Mouse (Mus musculus) heart, embryonic 13.5 days (tissue): ENCODE measurements around the gene Cuedc2. TPM values are rescaled to one million over a fixed set of nuclear protein-coding genes. Genes with fewer than 3 reads are reported as not detected.
A peak's percentile ranks its signal among the peaks of the same experiment; 100 is the strongest.

Source experiments
- ATAC-seq: fragments of 200-750 bp; cut with Nextera tagmentation; 2 replicates; pipeline ENCODE4 v1.8.0; 2017; ENCODE audit warnings: moderate TSS enrichment; ENCODE audit not compliant: insufficient number of reproducible peaks, low FRiP score, low TSS enrichment; ENCODE audit errors: extremely low read depth
- H3K27ac ChIP-seq: fragments of 300-500 bp; sonication (generic); replicated peaks from 2 replicates; pipeline ENCODE4 v1.5.1; 2015; ENCODE audit warnings: moderate library complexity, mild to moderate bottlenecking, inconsistent platforms
- H3K27me3 ChIP-seq: fragments of 300-500 bp; sonication (generic); replicated peaks from 2 replicates; pipeline ENCODE4 v1.6.1; 2015; ENCODE audit warnings: mild to moderate bottlenecking, inconsistent platforms
- H3K36me3 ChIP-seq: fragments of 300-500 bp; sonication (generic); 2 replicates; pipeline ENCODE4 v1.6.1; 2015; ENCODE audit warnings: mild to moderate bottlenecking, inconsistent platforms
- H3K4me1 ChIP-seq: fragments of 300-500 bp; sonication (generic); 2 replicates; pipeline ENCODE4 v1.6.1; 2015; ENCODE audit warnings: inconsistent platforms
- H3K4me2 ChIP-seq: fragments of 300-500 bp; sonication (generic); 2 replicates; pipeline ENCODE4 v1.6.1; 2015; ENCODE audit warnings: inconsistent platforms, mild to moderate bottlenecking, moderate library complexity
- H3K4me3 ChIP-seq: fragments of 300-500 bp; sonication (generic); 2 replicates; pipeline ENCODE4 v1.5.1; 2015; ENCODE audit warnings: moderate library complexity, mild to moderate bottlenecking, inconsistent platforms
- H3K9ac ChIP-seq: fragments of 300-500 bp; sonication (generic); 2 replicates; pipeline ENCODE4 v1.6.1; 2015; ENCODE audit warnings: inconsistent platforms, mild to moderate bottlenecking, moderate library complexity
- H3K9me3 ChIP-seq: fragments of 300-500 bp; sonication (generic); 2 replicates; pipeline ENCODE4 v1.6.1; 2016; ENCODE audit warnings: inconsistent platforms
- WGBS: fragments of 180-500 bp; shearing (Covaris S2); methylation state at CpG from one replicate; pipeline ENCODE4 v1.1.7; 2015; ENCODE audit warnings: mixed read lengths; 5-methylcytosine and 5-hydroxymethylcytosine counted together
- polyA plus RNA-seq: library from polyadenylated mRNA; unstranded; fragments of >200 nt; fragmentation: Nextera tagmentation; extraction: Ambion mirVana; gene quantifications from 2 replicates; pipeline ENCODE4 v1.2.1, GENCODE M21; 2015

Cuedc2 gene
- polyA plus RNA-seq, 1 experiment from 2014 or later: 114 TPM

DNA sequence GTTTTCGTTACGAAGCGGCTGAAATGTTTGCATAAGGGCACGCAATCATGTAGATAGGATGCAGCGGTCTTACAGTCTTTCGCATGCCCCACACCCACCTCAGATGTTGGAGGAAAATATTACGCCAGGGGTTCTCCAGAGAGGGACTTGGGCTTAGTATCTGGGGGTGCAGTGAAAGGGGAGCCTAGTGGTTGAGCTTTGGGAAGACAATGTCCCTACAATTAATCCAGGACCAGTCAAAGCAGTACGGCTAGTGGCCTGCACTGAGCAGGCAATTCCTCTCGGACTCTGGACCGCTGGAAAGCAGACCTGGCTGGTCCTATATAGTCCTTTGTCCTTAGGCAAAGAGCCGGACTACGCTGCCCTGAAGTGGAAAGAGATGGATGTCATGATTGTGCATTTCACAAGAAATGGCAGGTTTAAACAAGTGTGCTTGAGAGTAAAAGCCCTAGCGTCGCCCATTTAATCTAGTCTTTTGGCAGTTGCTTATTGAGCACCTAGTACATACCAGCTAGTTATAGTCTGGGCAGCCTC lies 10.9 kb downstream of the Cuedc2 start:
- Histone ChIP-seq H3K27me3 (peaks cover 50% of the 10 kb centered on the region), H3K4me3 (peak overlapping the region; percentile 79), H3K36me3 (peaks cover 25% of the 10 kb centered on the region), H3K4me2 (peak overlapping the region; percentile 98), H3K9me3 (no peaks in the 10 kb centered on the region), H3K4me1 (peaks cover 28% of the 10 kb centered on the region), H3K27ac (peak overlapping the region; percentile 84; the same call in 1 of the 2 replicates), H3K9ac (peak overlapping the region; percentile 84)
- no peak for ATAC-seq
- WGBS: 22% methylated on average over 14 of the region's 14 CpGs

GRCm38 (mm10) chr19:46326756-46327305 lies 11.7 kb downstream of the Cuedc2 start, which contains the start of gene Psd:
TSS of gene Psd (minus strand) at chr19:46327156.
- H3K27me3 ChIP-seq: peaks cover 57% of the 10 kb centered on the region

GRCm38 (mm10) chr19:46326019-46326755 lies 12.3 kb downstream of the Cuedc2 start:
- Histone ChIP-seq H3K27me3 (peaks cover 64% of the 10 kb centered on the region), H3K36me3 (peaks cover 11% of the 10 kb centered on the region), H3K4me2 (peak overlapping the region; percentile 98), H3K9me3 (no peaks in the 10 kb centered on the region), H3K4me3 (peak overlapping the region; percentile 79), H3K9ac (no peak overlapping the region), H3K4me1 (peaks cover 31% of the 10 kb centered on the region), H3K27ac (no peak overlapping the region)
- WGBS: 7% methylated on average over 27 of the region's 29 CpGs
- ATAC-seq: no peak

More at GRCm38 (mm10) chr19:46326756-46327305, 11.7 kb downstream of the Cuedc2 start, which contains the start of gene Psd:
- Histone ChIP-seq H3K4me3 (peak within 1 kb of the TSS; percentile 79), H3K9ac (peak within 1 kb of the TSS; percentile 84), H3K36me3 (peaks cover 18% of the 10 kb centered on the region), H3K9me3 (no peaks in the 10 kb centered on the region), H3K4me2 (peak within 1 kb of the TSS; percentile 98), H3K4me1 (peaks cover 28% of the 10 kb centered on the region), H3K27ac (peak within 1 kb of the TSS; percentile 84)
- ATAC-seq: no peak
- WGBS: under 1% methylated on average over 35 of the region's 35 CpGs

DNA sequence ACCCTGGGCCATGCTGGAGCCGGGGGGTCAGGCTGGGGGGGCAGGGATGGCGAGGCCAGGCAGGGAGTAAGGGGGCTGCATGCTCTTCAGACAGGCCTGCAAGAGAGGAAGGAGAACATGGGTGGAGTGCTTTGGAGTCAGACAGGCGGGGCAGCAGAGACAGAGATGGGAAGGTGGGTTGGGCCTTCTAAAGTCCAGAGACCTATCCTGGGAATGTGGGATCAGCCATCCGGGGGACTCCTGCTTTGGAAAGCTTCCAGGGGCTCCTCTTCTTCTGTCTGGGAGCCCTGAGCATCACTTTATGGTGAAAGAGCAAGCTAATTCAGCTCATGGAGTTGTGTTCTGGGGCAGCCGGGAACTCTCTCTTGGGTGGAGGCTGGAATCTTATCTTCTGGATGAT lies 13.6 kb downstream of the Cuedc2 start:
- WGBS: 51% methylated on average over 5 of the region's 5 CpGs
- Histone ChIP-seq H3K27me3 (peaks cover 77% of the 10 kb centered on the region), H3K4me1 (peaks cover 29% of the 10 kb centered on the region), H3K36me3 (no peaks in the 10 kb centered on the region), H3K9me3 (no peaks in the 10 kb centered on the region), H3K9ac (no peak overlapping the region), H3K4me3 (no peak overlapping the region), H3K4me2 (no peak overlapping the region), H3K27ac (no peak overlapping the region)
- no peak for ATAC-seq

- Histone ChIP-seq H3K9me3 (no peaks in the 10 kb centered on the region), H3K4me3 (no peak overlapping the region), H3K4me1 (peaks cover 24% of the 10 kb centered on the region), H3K9ac (no peak overlapping the region), H3K27ac (no peak overlapping the region), H3K4me2 (no peak overlapping the region), H3K27me3 (peaks cover 82% of the 10 kb centered on the region), H3K36me3 (no peaks in the 10 kb centered on the region)
- no peak for ATAC-seq
- WGBS: 54% methylated on average over 11 of the region's 11 CpGs
These were observed 14.1 kb downstream of the Cuedc2 start for GRCm38 (mm10) chr19:46324366-46324765.

- H3K4me2 ChIP-seq: no peak overlapping the region
- no peaks in the 10 kb centered on the region for H3K36me3 ChIP-seq
- H3K27ac ChIP-seq: no peak overlapping the region
- H3K9ac ChIP-seq: no peak overlapping the region
- no peak overlapping the region for H3K4me3 ChIP-seq
- no peaks in the 10 kb centered on the region for H3K9me3 ChIP-seq
- H3K4me1 ChIP-seq: peaks cover 24% of the 10 kb centered on the region
- H3K27me3 ChIP-seq: peaks cover 89% of the 10 kb centered on the region
- ATAC-seq: no peak
- 56% methylated on average over 5 of the region's 5 CpGs for WGBS
These were observed 14.8 kb downstream of the Cuedc2 start for GRCm38 (mm10) chr19:46323716-46324115.

- Histone ChIP-seq H3K4me2 (no peak overlapping the region), H3K36me3 (no peaks in the 10 kb centered on the region), H3K4me3 (no peak overlapping the region), H3K27me3 (peaks cover 95% of the 10 kb centered on the region), H3K9me3 (no peaks in the 10 kb centered on the region), H3K4me1 (peaks cover 31% of the 10 kb centered on the region), H3K27ac (no peak overlapping the region), H3K9ac (no peak overlapping the region)
- WGBS: 65% methylated on average over 13 of the region's 13 CpGs
- no peak for ATAC-seq
These were observed 15.4 kb downstream of the Cuedc2 start for GRCm38 (mm10) chr19:46322996-46323572.

DNA sequence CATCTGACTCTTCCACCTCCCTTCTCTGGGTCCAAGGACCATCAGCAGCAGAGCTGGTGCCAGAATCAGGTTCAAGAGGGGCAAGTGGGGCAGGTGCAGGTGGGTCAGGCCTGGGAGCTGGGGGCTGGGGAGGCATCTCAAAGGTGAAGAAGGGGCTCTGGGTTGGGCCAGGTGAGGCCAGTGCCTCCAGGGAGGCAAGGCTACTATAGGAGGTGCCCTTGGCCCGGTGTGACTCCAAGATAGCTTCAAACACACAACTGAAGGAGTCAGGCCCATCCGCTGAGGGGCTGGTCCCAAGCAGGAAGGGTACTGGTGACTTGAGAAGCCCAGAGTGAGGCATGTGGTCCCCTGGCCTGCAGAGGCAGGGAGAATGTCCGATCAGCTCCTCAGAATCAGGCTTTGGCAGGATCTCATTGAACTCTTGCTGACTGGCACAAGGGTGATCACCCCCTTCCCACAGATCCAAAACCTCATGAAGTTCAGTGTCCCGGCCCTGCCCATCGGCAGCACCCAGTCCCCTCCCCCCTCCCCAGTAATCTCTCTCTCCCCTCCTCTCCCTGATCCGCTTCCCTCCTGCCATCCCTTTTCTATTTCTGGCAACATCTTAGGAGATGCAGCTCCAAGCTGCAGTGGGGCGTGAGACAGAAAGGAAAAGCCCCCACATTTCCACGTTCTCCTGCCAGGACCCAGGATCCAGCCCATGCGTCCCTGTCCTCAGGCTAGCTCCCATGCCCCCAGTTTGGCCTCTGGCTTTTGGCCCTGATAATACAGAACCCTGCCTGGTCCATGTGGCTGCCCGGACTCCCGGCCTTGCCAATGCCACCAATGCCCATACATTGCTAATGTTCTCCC lies 16.1 kb downstream of the Cuedc2 start:
- no peak overlapping the region for H3K4me2 ChIP-seq
- no peak overlapping the region for H3K27ac ChIP-seq
- no peaks in the 10 kb centered on the region for H3K36me3 ChIP-seq
- no peak for ATAC-seq
- H3K4me3 ChIP-seq: no peak overlapping the region
- peaks cover 31% of the 10 kb centered on the region for H3K4me1 ChIP-seq
- WGBS: 46% methylated on average over 11 of the region's 11 CpGs
- 0 out of 2 replicates have a peak overlapping the region, but pooled peaks have one; percentile 10 for H3K9ac ChIP-seq
- H3K9me3 ChIP-seq: no peaks in the 10 kb centered on the region
- peaks cover 100% of the 10 kb centered on the region for H3K27me3 ChIP-seq

DNA sequence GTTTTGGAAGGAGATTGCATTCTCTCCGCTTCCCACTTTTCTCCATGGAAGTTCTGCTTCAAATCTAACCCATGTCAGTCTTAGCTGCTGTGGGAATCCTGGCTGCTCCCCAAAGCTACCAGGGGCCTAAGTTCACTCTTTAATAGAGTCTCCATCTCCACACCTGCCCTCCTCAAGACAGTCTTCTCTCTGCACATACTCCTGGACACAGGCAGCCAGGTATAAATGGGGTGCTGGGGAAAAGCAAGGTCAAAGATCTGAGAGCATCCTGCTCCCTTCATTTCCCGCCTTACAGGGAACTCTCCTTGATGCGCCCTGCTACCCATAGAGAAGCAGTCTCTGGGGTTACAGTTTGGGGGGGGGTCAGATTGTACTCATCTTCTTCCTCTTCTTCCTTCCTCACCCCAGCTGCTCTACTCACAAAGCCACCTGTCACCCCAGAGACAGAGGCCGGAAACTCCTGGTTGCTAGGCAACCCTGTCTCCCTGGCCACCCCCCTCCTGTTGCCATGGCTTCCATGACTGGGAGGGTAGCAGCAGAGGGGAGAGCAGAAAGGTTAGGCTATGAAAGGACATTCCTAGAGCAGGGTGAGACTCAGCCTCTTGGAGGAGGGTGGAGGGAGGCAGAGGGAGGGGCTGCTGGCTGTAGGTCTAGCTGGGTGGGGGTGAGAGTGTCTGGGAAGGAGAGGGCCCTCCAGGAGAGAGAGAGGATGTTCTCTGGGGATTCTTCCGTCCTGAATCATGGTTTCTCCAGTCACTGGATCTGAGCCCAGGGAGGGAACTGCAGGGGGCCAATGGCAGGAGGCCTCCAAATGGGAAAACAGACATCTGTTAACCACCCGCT lies 17.2 kb downstream of the Cuedc2 start:
- Histone ChIP-seq H3K4me2 (no peak overlapping the region), H3K27ac (no peak overlapping the region), H3K4me3 (no peak overlapping the region), H3K27me3 (peaks cover 100% of the 10 kb centered on the region), H3K36me3 (no peaks in the 10 kb centered on the region), H3K4me1 (peaks cover 34% of the 10 kb centered on the region), H3K9ac (no peak overlapping the region), H3K9me3 (no peaks in the 10 kb centered on the region)
- WGBS: 30% methylated on average over 6 of the region's 6 CpGs
- ATAC-seq: no peak

DNA sequence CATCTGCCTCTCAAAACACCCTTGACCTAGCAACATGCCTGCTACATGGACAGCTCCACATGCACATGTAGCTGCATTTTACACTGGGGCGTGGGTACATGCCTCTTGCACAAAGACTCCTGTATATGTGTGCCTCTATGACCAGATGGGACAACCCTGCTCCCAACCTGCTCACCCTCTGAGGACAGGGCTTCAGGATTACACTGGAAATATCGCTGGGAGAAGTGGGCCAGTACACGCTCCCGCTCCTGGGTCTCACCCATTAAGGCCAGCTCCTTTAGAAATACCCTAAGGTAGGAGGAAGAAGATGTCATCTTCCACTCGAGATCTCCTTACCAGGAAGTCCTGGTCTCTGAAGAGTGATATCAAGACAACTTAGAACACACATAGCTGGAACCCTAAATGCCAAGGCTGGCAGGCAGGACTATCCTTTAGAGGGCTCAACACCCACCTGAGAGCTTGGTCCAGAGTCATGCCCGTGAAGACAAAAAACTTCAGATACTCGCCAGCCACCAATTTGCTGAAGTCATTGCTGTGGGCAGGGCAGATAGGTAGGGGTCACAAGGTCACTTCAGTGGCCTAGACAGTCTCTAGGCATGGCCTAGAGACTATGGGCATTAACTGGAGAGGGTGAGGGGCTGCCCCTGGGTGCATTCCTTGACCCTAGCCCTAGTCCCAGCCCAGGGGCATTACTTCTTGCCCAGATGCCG lies 18.3 kb downstream of the Cuedc2 start:
- Histone ChIP-seq H3K4me3 (no peak overlapping the region), H3K36me3 (no peaks in the 10 kb centered on the region), H3K9me3 (no peaks in the 10 kb centered on the region), H3K27me3 (peaks cover 100% of the 10 kb centered on the region), H3K9ac (no peak overlapping the region), H3K27ac (no peak overlapping the region), H3K4me2 (no peak overlapping the region), H3K4me1 (peaks cover 45% of the 10 kb centered on the region)
- ATAC-seq: no peak
- WGBS: 71% methylated on average over 8 of the region's 8 CpGs
